Mouse (Mus musculus) CD8-positive naive resting alpha-beta T cell, adult 57 days (primary cell): ENCODE data around the gene Ceacam11. TPM values are rescaled to one million over a fixed set of nuclear protein-coding genes. Genes with fewer than 3 reads are reported as not detected.

Experiments used
- total RNA-seq: library from RNA; stranded (reverse); gene quantifications from one replicate; pipeline ENCODE4 v1.2.4, GENCODE M21; 2023

Gene Ceacam11
- total RNA-seq, result not detected

DNA sequence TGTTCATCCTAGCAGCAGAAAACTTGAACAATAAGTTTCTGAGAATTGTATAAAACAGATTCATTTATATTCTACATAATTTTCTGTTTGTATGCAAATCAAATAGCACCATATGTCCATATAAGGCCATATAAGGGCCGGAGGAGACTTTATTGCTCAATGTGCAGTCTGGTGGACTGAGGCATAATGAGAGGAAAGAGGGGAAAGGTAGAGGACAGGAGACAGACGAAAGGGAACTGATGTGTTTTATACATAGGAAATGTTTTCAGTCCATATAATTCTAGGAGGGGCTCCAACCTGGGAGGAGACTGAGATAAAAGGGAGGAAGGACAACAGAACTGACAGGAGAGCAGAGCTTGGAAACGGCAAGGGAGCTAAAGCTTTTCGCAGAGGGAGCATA, at the start of gene Ceacam11:
TSS of gene Ceacam11 (plus strand) at position 301 of the 400 bp plus-strand sequence.

DNA sequence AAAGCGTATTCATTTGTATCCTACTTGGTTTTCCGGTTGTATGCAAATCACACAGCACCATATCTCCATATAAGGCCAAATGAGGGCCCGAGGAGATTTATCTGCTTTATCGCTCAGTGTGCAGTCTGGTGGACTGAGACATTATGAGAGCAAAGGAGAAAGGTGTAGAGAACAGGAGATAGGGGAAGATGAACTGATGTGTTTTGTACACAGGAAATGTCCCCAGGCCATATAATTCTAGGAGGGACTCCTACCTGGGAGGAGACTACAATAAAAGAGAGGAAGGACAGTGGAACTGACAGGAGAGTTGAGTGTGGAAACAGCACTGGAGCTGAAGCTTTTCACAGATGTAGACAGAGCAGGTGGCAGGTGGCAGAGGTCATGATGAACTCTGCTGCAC, 37.7 kb downstream of the Ceacam11 start, which contains the start of gene Ceacam13:
TSS of gene Ceacam13 (plus strand) at position 301 of the 400 bp plus-strand sequence.

Other genes starting within 250 kb of the Ceacam11 start
- gene Ceacam14, start 159.5 kb upstream of the Ceacam11 start, total RNA-seq, result not detected
- gene Gm5155, start 100.4 kb upstream of the Ceacam11 start, total RNA-seq, result not detected
- gene Ceacam13, start 37.8 kb downstream of the Ceacam11 start, total RNA-seq, result not detected
- not detected for gene Ceacam12, start 93.8 kb downstream of the Ceacam11 start, total RNA-seq
- gene Igfl3, start 204.4 kb downstream of the Ceacam11 start, total RNA-seq, result not detected